8 mouse cellular contexts compared by ENCODE assay signal in the genomic region with DNA sequence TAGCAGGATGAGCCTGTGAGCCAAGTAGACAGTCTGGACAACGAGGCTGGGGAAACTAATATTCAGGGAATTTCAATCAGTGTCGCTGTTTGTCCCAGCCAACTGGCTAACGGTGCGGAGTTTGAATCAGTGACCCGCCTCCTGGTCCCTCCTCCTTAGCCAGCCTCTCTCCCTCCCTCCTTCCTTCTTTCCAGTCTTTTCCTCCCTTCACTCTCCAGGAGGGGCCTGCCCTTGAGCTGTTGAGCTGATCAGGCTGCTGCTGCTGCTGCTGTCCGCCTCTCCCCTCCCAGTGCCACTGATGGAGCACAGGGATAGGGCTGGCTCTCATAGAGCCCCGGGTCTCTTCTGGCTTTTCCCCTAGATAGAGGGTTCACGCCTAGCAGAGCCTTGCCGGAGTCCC. TPM values are rescaled to one million over a fixed set of nuclear protein-coding genes. Genes with fewer than 3 reads are reported as not detected.
DNase-seq lines count a peak whose midpoint lies in the region; ATAC-seq lines count a peak whose summit lies in the region.

Stard8 (plus strand) TSS at position 203 of the 400 bp plus-strand sequence.

- peak within 1 kb of the TSS; percentile 13; the same call in 1 of the 2 replicates for H3K4me3 ChIP-seq in embryonic facial prominence, embryonic 14.5 days (ENCODE audit: low read depth, low read length)
- peak within 1 kb of the TSS; percentile 3; the same call in 1 of the 2 replicates for H3K4me3 ChIP-seq in intestine, embryonic 14.5 days (ENCODE audit: low read depth, low read length)
- H3K4me3 ChIP-seq in forebrain, embryonic 14.5 days (ENCODE audit: low read depth, low read length), result no peak within 1 kb of the TSS

- 47% methylated on average over 8 of the region's 9 CpGs for WGBS in embryonic facial prominence, embryonic 14.5 days
- WGBS in intestine, embryonic 14.5 days, result 45% methylated on average over 9 of the region's 9 CpGs
- WGBS in forebrain, embryonic 14.5 days, result 62% methylated on average over 9 of the region's 9 CpGs

- no peaks in the 10 kb centered on the region for H3K9me3 ChIP-seq in embryonic facial prominence, embryonic 14.5 days (ENCODE audit: control insufficient read depth, low read length)
- H3K9me3 ChIP-seq in intestine, embryonic 14.5 days (ENCODE audit: control insufficient read depth, low read length), result no peaks in the 10 kb centered on the region
- no peaks in the 10 kb centered on the region for H3K9me3 ChIP-seq in forebrain, embryonic 14.5 days (replicated peaks; ENCODE audit: control insufficient read depth, low read length)

- H3K4me1 ChIP-seq in embryonic facial prominence, embryonic 14.5 days (ENCODE audit: control insufficient read depth, insufficient read depth, low read length), result no peaks in the 10 kb centered on the region
- H3K4me1 ChIP-seq in intestine, embryonic 14.5 days (replicated peaks; ENCODE audit: control insufficient read depth, insufficient read depth, low read length), result no peaks in the 10 kb centered on the region
- H3K4me1 ChIP-seq in forebrain, embryonic 14.5 days (ENCODE audit: control insufficient read depth, insufficient read depth, low read length), result no peaks in the 10 kb centered on the region

- H3K27me3 ChIP-seq in embryonic facial prominence, embryonic 14.5 days (replicated peaks; ENCODE audit: control insufficient read depth, insufficient read depth, low read length), result peaks cover 4% of the 10 kb centered on the region; the same call in 1 of the 2 replicates
- H3K27me3 ChIP-seq in intestine, embryonic 14.5 days (replicated peaks; ENCODE audit: control insufficient read depth, insufficient read depth, low read length), result peaks cover 8% of the 10 kb centered on the region; the same call in 1 of the 2 replicates
- H3K27me3 ChIP-seq in forebrain, embryonic 14.5 days (replicated peaks; ENCODE audit: control insufficient read depth, insufficient read depth, low read length), result no peaks in the 10 kb centered on the region

- H3K36me3 ChIP-seq in embryonic facial prominence, embryonic 14.5 days (ENCODE audit: control insufficient read depth, insufficient read depth, low read length), result no peaks in the 10 kb centered on the region
- H3K36me3 ChIP-seq in intestine, embryonic 14.5 days (ENCODE audit: control insufficient read depth, insufficient read depth, low read length), result no peaks in the 10 kb centered on the region
- H3K36me3 ChIP-seq in forebrain, embryonic 14.5 days (ENCODE audit: control insufficient read depth, insufficient read depth, low read length), result no peaks in the 10 kb centered on the region

- no peak for DNase-seq in left cerebral cortex, adult 18-20 months (ENCODE audit: low spot score in 2 of 2)
- no peak for DNase-seq in left cerebral cortex, adult 9 months (ENCODE audit: low spot score in 2 of 2)
- peak; percentile 6 for DNase-seq in embryonic facial prominence, embryonic 14.5 days (ENCODE audit: low spot score)
- no peak for DNase-seq in intestine, embryonic 14.5 days (ENCODE audit: low spot score)
- DNase-seq in lung, postnatal 4 days, result peak; percentile 11 to 38
- no peak for DNase-seq in retina, postnatal 1 day
- DNase-seq in forebrain, embryonic 14.5 days (ENCODE audit: low spot score), result no peak

- ATAC-seq in embryonic facial prominence, embryonic 14.5 days (ENCODE audit: low read depth), result peak; percentile 55; the same call in 1 of the 2 replicates
- ATAC-seq in intestine, embryonic 14.5 days (replicated peaks; ENCODE audit: low FRiP score, low TSS enrichment, low read depth), result no peak; the same call in 1 of the 2 replicates
- no peak for ATAC-seq in forebrain, embryonic 14.5 days
- no peak for ATAC-seq in inflammation-experienced regulatory T-cells, adult 6 months

- peak within 1 kb of the TSS; percentile 33 for H3K4me2 ChIP-seq in embryonic facial prominence, embryonic 14.5 days (ENCODE audit: low read depth, low read length)
- peak within 1 kb of the TSS; percentile 29 for H3K4me2 ChIP-seq in intestine, embryonic 14.5 days (ENCODE audit: low read length)
- H3K4me2 ChIP-seq in forebrain, embryonic 14.5 days (ENCODE audit: low read length), result no peak within 1 kb of the TSS

- H3K27ac ChIP-seq in embryonic facial prominence, embryonic 14.5 days (replicated peaks; ENCODE audit: low read depth, low read length), result no peak within 1 kb of the TSS
- no peak within 1 kb of the TSS for H3K27ac ChIP-seq in intestine, embryonic 14.5 days (ENCODE audit: low read depth)
- no peak within 1 kb of the TSS for H3K27ac ChIP-seq in forebrain, embryonic 14.5 days (ENCODE audit: low read depth, low read length)

- peak within 1 kb of the TSS; percentile 19; the same call in 1 of the 2 replicates for H3K9ac ChIP-seq in embryonic facial prominence, embryonic 14.5 days (ENCODE audit: low read depth, low read length)
- no peak within 1 kb of the TSS for H3K9ac ChIP-seq in intestine, embryonic 14.5 days (ENCODE audit: low read length)
- H3K9ac ChIP-seq in forebrain, embryonic 14.5 days (ENCODE audit: low read length), result no peak within 1 kb of the TSS

RNA-seq across cellular contexts. Expression of gene Stard8, which starts in this region (rescaled TPM):
- 10 to 100 TPM; 34.6 to 36.1 TPM for total RNA-seq in left cerebral cortex, adult 18-20 months (2021)
- 8.9 and 10.6 TPM in 2 replicates for polyA plus RNA-seq in embryonic facial prominence, embryonic 14.5 days (2014; fragmentation: Nextera tagmentation; extraction: Ambion mirVana)
- polyA plus RNA-seq in intestine, embryonic 14.5 days (2014; fragmentation: Nextera tagmentation; extraction: Ambion mirVana), result 6.3 and 6.6 TPM in 2 replicates
- 2.7 and 3.1 TPM in 2 replicates for polyA plus RNA-seq in forebrain, embryonic 14.5 days (2014; fragmentation: Nextera tagmentation; extraction: Ambion mirVana)
- polyA plus RNA-seq in inflammation-experienced regulatory T-cells, adult 6 months (2017; shearing (Covaris generic)), result under 1 TPM; 0.38 to 0.83 (median 0.40) TPM

Comparison
In these comparisons a context has a peak if more than half of its experiments do, and no peak if none do; other contexts are left out.
1. DNase-seq: peak in embryonic facial prominence, embryonic 14.5 days (single experiment) and lung, postnatal 4 days (2 of 2); none in left cerebral cortex, adult 18-20 months (0 of 2), left cerebral cortex, adult 9 months (0 of 2), intestine, embryonic 14.5 days (single experiment), retina, postnatal 1 day (single experiment) and forebrain, embryonic 14.5 days (single experiment).